Mouse (Mus musculus) left cerebral cortex, adult 6 months (tissue): ENCODE measurements around the gene Adora2a. TPM values are rescaled to one million over a fixed set of nuclear protein-coding genes. Genes with fewer than 3 reads are reported as not detected.

Source experiments
- long read RNA-seq, 2 experiments: library from polyadenylated mRNA; unstranded; transcript quantifications; one replicate each; pipeline ENCODE4 v2.0.0; 2019 to 2020
- polyA plus RNA-seq: library from polyadenylated mRNA; unstranded; fragments of <200 nt; fragmentation: Nextera tagmentation; gene quantifications from 2 replicates; pipeline ENCODE4 v1.2.3, GENCODE M21; 2021

Gene Adora2a
- polyA plus RNA-seq: 30.8 and 41.2 TPM in 2 replicates
- long read RNA-seq, experiment 1, transcript Adora2a-201 (3 exons, 2,596 nt): major isoform, 118 of 541 reads
- long read RNA-seq, experiment 1, partial matches to known transcripts: 56 of 541 reads
- long read RNA-seq, experiment 1, other reads (novel, unspliced or antisense): 364 of 541 reads
- long read RNA-seq, experiment 2, transcript Adora2a-201 (3 exons, 2,596 nt): major isoform, 6 of 46 reads
- long read RNA-seq, experiment 2, partial matches to known transcripts: 21 of 46 reads
- long read RNA-seq, experiment 2, other reads (novel, unspliced or antisense): 19 of 46 reads

GRCm38 (mm10) chr10:75316872-75316907 is at the start of gene Adora2a:
Adora2a (plus strand) TSS chr10:75316877.

Other genes starting within 250 kb of the Adora2a start
- gene Specc1l, start 104.8 kb upstream of the Adora2a start, polyA plus RNA-seq: 13.4 and 14.0 TPM in 2 replicates
- gene Upb1, start 84.2 kb downstream of the Adora2a start, polyA plus RNA-seq: 0.28 and 0.29 TPM in 2 replicates
- 82.8 and 119 TPM in 2 replicates for gene Snrpd3, start 200.7 kb downstream of the Adora2a start, polyA plus RNA-seq
- 5.3 and 7.4 TPM in 2 replicates for gene Gucd1, start 201.1 kb downstream of the Adora2a start, polyA plus RNA-seq
- 1.9 and 3.4 TPM in 2 replicates for gene Lrrc75b, start 243.5 kb downstream of the Adora2a start, polyA plus RNA-seq
- gene Ggt1, start 244.7 kb downstream of the Adora2a start, polyA plus RNA-seq: 1.1 and 1.2 TPM in 2 replicates